8 mouse cellular contexts compared by ENCODE assay signal in genomic region chr9:110333896-110334259, GRCm38 (mm10). TPM values are rescaled to one million over a fixed set of nuclear protein-coding genes. Genes with fewer than 3 reads are reported as not detected.
A peak's percentile ranks its signal among the peaks of the same experiment; 100 is the strongest.
DNase-seq lines count a peak whose midpoint lies in the region; ATAC-seq and TF ChIP-seq lines count a peak whose summit lies in the region.

No protein-coding gene starts in this region.

- TF ChIP-seq EP300 in lung, postnatal 0 days (IDR thresholded peaks at IDR 0.05): no peak

- ATAC-seq in lung, postnatal 0 days: no peak; the same call in 1 of the 2 replicates
- ATAC-seq in neural tube, embryonic 15.5 days (ENCODE audit: low FRiP score): peak; percentile 18; the same call in 1 of the 2 replicates

- no peaks in the 10 kb centered on the region for H3K4me1 ChIP-seq in lung, postnatal 0 days (ENCODE audit: insufficient read depth, low read depth, low read length)
- H3K4me1 ChIP-seq in embryonic fibroblast, embryonic 13.5 days (ENCODE audit: control insufficient read depth, insufficient read depth, low read length): peaks cover 7% of the 10 kb centered on the region
- H3K4me1 ChIP-seq in limb, embryonic 10.5 days: peaks cover 23% of the 10 kb centered on the region
- peaks cover 17% of the 10 kb centered on the region for H3K4me1 ChIP-seq in neural tube, embryonic 15.5 days

- H3K9ac ChIP-seq in lung, postnatal 0 days (replicated peaks; ENCODE audit: low read depth): peak overlapping the region; percentile 46
- H3K9ac ChIP-seq in neural tube, embryonic 15.5 days (replicated peaks): peak overlapping the region; percentile 68

- H3K36me3 ChIP-seq in lung, postnatal 0 days (ENCODE audit: insufficient read depth, low read length): no peaks in the 10 kb centered on the region
- H3K36me3 ChIP-seq in limb, embryonic 10.5 days: no peaks in the 10 kb centered on the region
- no peaks in the 10 kb centered on the region for H3K36me3 ChIP-seq in neural tube, embryonic 15.5 days

- WGBS in lung, postnatal 0 days: 6% methylated on average over 12 of the region's 12 CpGs
- 13% methylated on average over 12 of the region's 12 CpGs for WGBS in limb, embryonic 10.5 days
- 9% methylated on average over 12 of the region's 12 CpGs for WGBS in neural tube, embryonic 15.5 days

- no peaks in the 10 kb centered on the region for H3K9me3 ChIP-seq in lung, postnatal 0 days (ENCODE audit: low read length)
- no peaks in the 10 kb centered on the region for H3K9me3 ChIP-seq in limb, embryonic 10.5 days (replicated peaks)
- no peaks in the 10 kb centered on the region for H3K9me3 ChIP-seq in neural tube, embryonic 15.5 days (replicated peaks)

- H3K4me3 ChIP-seq in lung, postnatal 0 days (ENCODE audit: low read depth, low read length): peak overlapping the region; percentile 86
- peak overlapping the region; percentile 83 for H3K4me3 ChIP-seq in embryonic fibroblast, embryonic 13.5 days (ENCODE audit: insufficient read depth, low read length)
- peak overlapping the region; percentile 80 for H3K4me3 ChIP-seq in limb, embryonic 10.5 days
- H3K4me3 ChIP-seq in neural tube, embryonic 15.5 days (replicated peaks): peak overlapping the region; percentile 87

- H3K27ac ChIP-seq in lung, postnatal 0 days (ENCODE audit: low read length): no peak overlapping the region; the same call in 1 of the 2 replicates
- H3K27ac ChIP-seq in embryonic fibroblast, embryonic 13.5 days (ENCODE audit: insufficient read depth, low read length): no peak overlapping the region
- peak overlapping the region; percentile 85 for H3K27ac ChIP-seq in limb, embryonic 10.5 days
- peak overlapping the region; percentile 56; the same call in 1 of the 2 replicates for H3K27ac ChIP-seq in neural tube, embryonic 15.5 days (replicated peaks)

- no peak for TF ChIP-seq CTCF in lung, postnatal 0 days (IDR thresholded peaks at IDR 0.05)
- no peak for TF ChIP-seq CTCF in embryonic fibroblast, embryonic 13.5 days (IDR thresholded peaks at IDR 0.05; ENCODE audit: borderline replicate concordance, insufficient read depth, low read length)

- no peak for DNase-seq in lung, postnatal 0 days (ENCODE audit: low spot score)
- no peak for DNase-seq in lung, postnatal 25 days (ENCODE audit: low spot score)
- no peak for DNase-seq in limb, embryonic 10.5 days (ENCODE audit: low spot score)
- DNase-seq in testis, postnatal 14 days (ENCODE audit: low spot score): no peak
- no peak for DNase-seq in cerebellum, adult 9-11 months
- no peak for DNase-seq in spleen, postnatal 14 days (ENCODE audit: low spot score in 2 of 2)

- no peak for TF ChIP-seq POLR2A in embryonic fibroblast, embryonic 13.5 days (IDR thresholded peaks at IDR 0.05; ENCODE audit: low read depth, low read length)

- no peaks in the 10 kb centered on the region for H3K27me3 ChIP-seq in lung, postnatal 0 days (replicated peaks; ENCODE audit: insufficient read depth, low read length)
- H3K27me3 ChIP-seq in limb, embryonic 10.5 days (ENCODE audit: low read depth, poor library complexity, severe bottlenecking): no peaks in the 10 kb centered on the region
- H3K27me3 ChIP-seq in neural tube, embryonic 15.5 days (replicated peaks): no peaks in the 10 kb centered on the region

- H3K4me2 ChIP-seq in lung, postnatal 0 days (replicated peaks; ENCODE audit: low read depth, low read length): peak overlapping the region; percentile 69
- peak overlapping the region; percentile 93 for H3K4me2 ChIP-seq in neural tube, embryonic 15.5 days

RNA-seq across cellular contexts. Expression of gene Scap, which starts 0.8 kb away (rescaled TPM):
- 18.1 and 21.3 TPM in 2 replicates for polyA plus RNA-seq in lung, postnatal 0 days (2015; fragmentation: Nextera tagmentation; extraction: Ambion mirVana)
- polyA plus RNA-seq in embryonic fibroblast, embryonic 13.5 days (2011; ENCODE audit: insufficient read length, low read depth, missing spikeins): 41.2 and 55.2 TPM in 2 replicates
- polyA plus RNA-seq in limb, embryonic 10.5 days (2016; fragmentation: Nextera tagmentation; extraction: Ambion mirVana): 37.9 and 41.7 TPM in 2 replicates
- polyA plus RNA-seq in neural tube, embryonic 15.5 days (2015; fragmentation: Nextera tagmentation; extraction: Ambion mirVana): 55.1 and 57.3 TPM in 2 replicates

RNA-seq across cellular contexts. Expression of gene Elp6, which starts 28.9 kb away (rescaled TPM):
- polyA plus RNA-seq in lung, postnatal 0 days (2015; fragmentation: Nextera tagmentation; extraction: Ambion mirVana): 6.9 and 7.8 TPM in 2 replicates
- polyA plus RNA-seq in embryonic fibroblast, embryonic 13.5 days (2011; ENCODE audit: insufficient read length, low read depth, missing spikeins): 9.2 and 9.7 TPM in 2 replicates
- 46.6 and 46.7 TPM in 2 replicates for polyA plus RNA-seq in limb, embryonic 10.5 days (2016; fragmentation: Nextera tagmentation; extraction: Ambion mirVana)
- polyA plus RNA-seq in neural tube, embryonic 15.5 days (2015; fragmentation: Nextera tagmentation; extraction: Ambion mirVana): 38.0 and 41.0 TPM in 2 replicates

Comparison
In these comparisons a context has a peak if more than half of its experiments do, and no peak if none do; other contexts are left out.
1. H3K27ac ChIP-seq: peak in limb, embryonic 10.5 days (single experiment) and neural tube, embryonic 15.5 days (single experiment); none in lung, postnatal 0 days (single experiment) and embryonic fibroblast, embryonic 13.5 days (single experiment).
2. Peak in every context shown above with its lines, with median percentiles within 50 percentile points of each other: H3K4me3 ChIP-seq.